Mouse (Mus musculus) heart, embryonic 15.5 days (tissue): ENCODE measurements around the gene Ndufb7. TPM values are rescaled to one million over a fixed set of nuclear protein-coding genes. Genes with fewer than 3 reads are reported as not detected.
A peak's percentile ranks its signal among the peaks of the same experiment; 100 is the strongest.
"Not testable (repeated sequence)": the region's sequence is repeated elsewhere in the genome, so short reads cannot be mapped to it uniquely, and the experiment has no call there.

Experiments used
- ATAC-seq: fragments of 200-750 bp; cut with Nextera tagmentation; replicated peaks from 2 replicates; pipeline ENCODE4 v1.8.0; 2017; ENCODE audit warnings: low read depth, moderate TSS enrichment; ENCODE audit not compliant: insufficient number of reproducible peaks, insufficient read depth, low FRiP score
- H3K27ac ChIP-seq: fragments of 300-500 bp; sonication (generic); 2 replicates; pipeline ENCODE4 v1.5.1; 2015; ENCODE audit warnings: mild to moderate bottlenecking, inconsistent platforms
- H3K27me3 ChIP-seq: fragments of 300-500 bp; sonication (generic); 2 replicates; pipeline ENCODE4 v1.6.1; 2015; ENCODE audit warnings: inconsistent platforms
- H3K36me3 ChIP-seq: fragments of 300-500 bp; sonication (generic); 2 replicates; pipeline ENCODE4 v1.6.1; 2015; ENCODE audit warnings: mild to moderate bottlenecking, inconsistent platforms
- H3K4me1 ChIP-seq: fragments of 300-500 bp; sonication (generic); replicated peaks from 2 replicates; pipeline ENCODE4 v1.6.1; 2015; ENCODE audit warnings: inconsistent platforms
- H3K4me2 ChIP-seq: fragments of 300-500 bp; sonication (generic); 2 replicates; pipeline ENCODE4 v1.6.1; 2015; ENCODE audit warnings: inconsistent platforms, mild to moderate bottlenecking, moderate library complexity
- H3K4me3 ChIP-seq: fragments of 300-500 bp; sonication (generic); 2 replicates; pipeline ENCODE4 v1.5.1; 2015; ENCODE audit warnings: mild to moderate bottlenecking, inconsistent platforms
- H3K9ac ChIP-seq: fragments of 300-500 bp; sonication (generic); 2 replicates; pipeline ENCODE4 v1.6.1; 2015; ENCODE audit warnings: mild to moderate bottlenecking, inconsistent platforms
- H3K9me3 ChIP-seq: fragments of 300-500 bp; sonication (generic); replicated peaks from 2 replicates; pipeline ENCODE4 v1.6.1; 2016; ENCODE audit warnings: inconsistent platforms
- WGBS: fragments of 180-500 bp; shearing (Covaris S2); methylation state at CpG from one replicate; pipeline ENCODE4 v1.1.7; 2015; ENCODE audit warnings: mixed read lengths; 5-methylcytosine and 5-hydroxymethylcytosine counted together
- polyA plus RNA-seq: library from polyadenylated mRNA; unstranded; fragments of >200 nt; fragmentation: Nextera tagmentation; extraction: Ambion mirVana; gene quantifications from 2 replicates; pipeline ENCODE4 v1.2.1, GENCODE M21; 2015

Gene Ndufb7
- polyA plus RNA-seq, 1 experiment from 2014 or later: 672 TPM

GRCm38 (mm10) chr8:83568755-83569154 lies 2.3 kb downstream of the Ndufb7 start:
- Histone ChIP-seq H3K36me3 (peaks cover 26% of the 10 kb centered on the region), H3K9ac (no peak overlapping the region), H3K27ac (no peak overlapping the region), H3K4me2 (no peak overlapping the region), H3K27me3 (no peaks in the 10 kb centered on the region), H3K4me3 (no peak overlapping the region), H3K4me1 (peaks cover 30% of the 10 kb centered on the region), H3K9me3 (no peaks in the 10 kb centered on the region)
- ATAC-seq: no peak
- 78% methylated on average over 5 of the region's 5 CpGs for WGBS

DNA sequence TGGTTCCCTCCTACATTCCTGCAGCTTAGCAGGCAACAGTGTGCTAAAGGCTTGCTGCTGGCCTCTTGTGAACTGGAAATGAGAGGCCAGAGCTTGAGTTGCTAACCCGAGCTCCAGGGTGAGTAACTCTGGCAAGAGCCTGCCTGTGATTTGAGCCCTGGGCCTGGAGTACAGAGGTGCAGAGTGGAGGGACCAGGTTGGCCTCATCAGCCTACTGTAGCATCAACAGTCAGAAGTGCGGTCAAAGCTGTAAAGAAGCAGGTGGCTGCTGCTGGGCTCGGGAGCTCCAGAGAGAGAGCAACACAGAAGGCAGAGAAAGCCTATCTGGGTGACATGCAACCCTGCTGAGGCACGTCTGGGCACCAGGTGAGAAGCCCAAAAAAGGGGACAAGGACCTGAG lies 2.7 kb downstream of the Ndufb7 start:
- no peak overlapping the region for H3K27ac ChIP-seq
- ATAC-seq: no peak
- H3K4me3 ChIP-seq: no peak overlapping the region
- H3K27me3 ChIP-seq: no peaks in the 10 kb centered on the region
- WGBS: 73% methylated on average over 4 of the region's 4 CpGs
- no peaks in the 10 kb centered on the region for H3K9me3 ChIP-seq
- no peak overlapping the region for H3K4me2 ChIP-seq
- H3K4me1 ChIP-seq: peaks cover 34% of the 10 kb centered on the region
- no peak overlapping the region for H3K9ac ChIP-seq
- H3K36me3 ChIP-seq: peaks cover 26% of the 10 kb centered on the region

GRCm38 (mm10) chr8:83570272-83571000 lies 4.0 kb downstream of the Ndufb7 start:
- H3K4me1 ChIP-seq: peaks cover 46% of the 10 kb centered on the region
- H3K27me3 ChIP-seq: no peaks in the 10 kb centered on the region
- H3K4me2 ChIP-seq: no peak overlapping the region
- no peaks in the 10 kb centered on the region for H3K9me3 ChIP-seq
- no peak overlapping the region for H3K27ac ChIP-seq
- ATAC-seq: no peak
- H3K4me3 ChIP-seq: no peak overlapping the region
- H3K9ac ChIP-seq: no peak overlapping the region
- H3K36me3 ChIP-seq: peaks cover 26% of the 10 kb centered on the region
- WGBS: 83% methylated on average over 15 of the region's 15 CpGs

DNA sequence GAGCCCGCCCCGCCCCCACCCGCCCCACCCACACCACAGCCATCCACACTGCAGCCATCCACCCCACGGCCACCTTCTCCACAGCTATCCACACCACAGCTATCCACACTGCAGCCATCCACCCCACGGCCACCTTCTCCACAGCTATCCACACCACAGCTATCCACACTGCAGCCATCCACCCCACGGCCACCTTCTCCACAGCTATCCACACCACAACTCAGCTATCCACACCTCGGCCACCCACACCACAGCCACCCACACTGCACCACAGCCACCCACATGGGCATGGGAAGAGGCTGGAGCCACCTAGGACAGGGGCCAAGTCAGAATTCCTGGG lies 4.5 kb downstream of the Ndufb7 start:
- not testable (repeated sequence) for H3K9ac ChIP-seq, ATAC-seq, H3K27ac ChIP-seq, H3K27me3 ChIP-seq, H3K4me3 ChIP-seq, H3K9me3 ChIP-seq, H3K4me2 ChIP-seq
- WGBS: 89% methylated on average over 7 of the region's 7 CpGs
- peaks cover 26% of the 10 kb centered on the region for H3K36me3 ChIP-seq
- H3K4me1 ChIP-seq: peaks cover 52% of the 10 kb centered on the region

DNA sequence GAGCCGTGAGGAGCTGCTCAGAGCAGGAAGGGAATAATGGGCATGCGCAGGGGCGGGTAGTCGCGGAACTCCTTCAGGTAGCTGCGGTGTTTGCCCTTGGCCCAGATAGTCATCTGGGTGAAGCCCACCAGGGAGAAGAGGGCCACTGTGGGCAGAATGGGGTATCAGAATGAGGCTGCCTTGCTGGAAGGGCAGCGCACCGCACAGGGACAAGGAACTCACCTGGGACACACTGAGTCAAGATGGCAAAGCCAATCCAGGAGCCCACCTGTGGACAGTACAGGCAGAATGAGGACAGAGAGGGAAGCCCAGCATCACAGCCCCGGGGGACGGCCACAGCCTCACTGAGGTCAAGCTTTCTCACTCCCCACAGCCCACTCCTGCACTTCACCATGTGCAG lies 5.3 kb downstream of the Ndufb7 start:
- ATAC-seq: no peak
- Histone ChIP-seq H3K27ac (no peak overlapping the region), H3K4me2 (no peak overlapping the region), H3K9me3 (no peaks in the 10 kb centered on the region), H3K36me3 (peaks cover 26% of the 10 kb centered on the region), H3K27me3 (no peaks in the 10 kb centered on the region), H3K4me1 (peaks cover 58% of the 10 kb centered on the region), H3K4me3 (no peak overlapping the region), H3K9ac (no peak overlapping the region)
- WGBS: 91% methylated on average over 10 of the region's 10 CpGs

GRCm38 (mm10) chr8:83572246-83572812 lies 5.9 kb downstream of the Ndufb7 start:
- Histone ChIP-seq H3K9me3 (no peaks in the 10 kb centered on the region), H3K36me3 (peaks cover 26% of the 10 kb centered on the region), H3K4me3 (no peak overlapping the region), H3K9ac (no peak overlapping the region), H3K27ac (no peak overlapping the region), H3K27me3 (no peaks in the 10 kb centered on the region), H3K4me1 (peaks cover 62% of the 10 kb centered on the region), H3K4me2 (no peak overlapping the region)
- WGBS: 79% methylated on average over 5 of the region's 5 CpGs
- ATAC-seq: no peak

- Histone ChIP-seq H3K27me3 (no peaks in the 10 kb centered on the region), H3K9me3 (no peaks in the 10 kb centered on the region), H3K4me2 (no peak overlapping the region), H3K4me3 (no peak overlapping the region), H3K36me3 (peaks cover 26% of the 10 kb centered on the region), H3K4me1 (peaks cover 60% of the 10 kb centered on the region), H3K9ac (peak overlapping the region; percentile 14; the same call in 1 of the 2 replicates), H3K27ac (peak overlapping the region; percentile 97)
- WGBS: 59% methylated on average over 18 of the region's 18 CpGs
- no peak for ATAC-seq
Measured at GRCm38 (mm10) chr8:83573140-83573875, 6.8 kb downstream of the Ndufb7 start.

GRCm38 (mm10) chr8:83574631-83575315 lies 8.3 kb downstream of the Ndufb7 start:
- peaks cover 67% of the 10 kb centered on the region for H3K4me1 ChIP-seq
- 60% methylated on average over 15 of the region's 15 CpGs for WGBS

DNA sequence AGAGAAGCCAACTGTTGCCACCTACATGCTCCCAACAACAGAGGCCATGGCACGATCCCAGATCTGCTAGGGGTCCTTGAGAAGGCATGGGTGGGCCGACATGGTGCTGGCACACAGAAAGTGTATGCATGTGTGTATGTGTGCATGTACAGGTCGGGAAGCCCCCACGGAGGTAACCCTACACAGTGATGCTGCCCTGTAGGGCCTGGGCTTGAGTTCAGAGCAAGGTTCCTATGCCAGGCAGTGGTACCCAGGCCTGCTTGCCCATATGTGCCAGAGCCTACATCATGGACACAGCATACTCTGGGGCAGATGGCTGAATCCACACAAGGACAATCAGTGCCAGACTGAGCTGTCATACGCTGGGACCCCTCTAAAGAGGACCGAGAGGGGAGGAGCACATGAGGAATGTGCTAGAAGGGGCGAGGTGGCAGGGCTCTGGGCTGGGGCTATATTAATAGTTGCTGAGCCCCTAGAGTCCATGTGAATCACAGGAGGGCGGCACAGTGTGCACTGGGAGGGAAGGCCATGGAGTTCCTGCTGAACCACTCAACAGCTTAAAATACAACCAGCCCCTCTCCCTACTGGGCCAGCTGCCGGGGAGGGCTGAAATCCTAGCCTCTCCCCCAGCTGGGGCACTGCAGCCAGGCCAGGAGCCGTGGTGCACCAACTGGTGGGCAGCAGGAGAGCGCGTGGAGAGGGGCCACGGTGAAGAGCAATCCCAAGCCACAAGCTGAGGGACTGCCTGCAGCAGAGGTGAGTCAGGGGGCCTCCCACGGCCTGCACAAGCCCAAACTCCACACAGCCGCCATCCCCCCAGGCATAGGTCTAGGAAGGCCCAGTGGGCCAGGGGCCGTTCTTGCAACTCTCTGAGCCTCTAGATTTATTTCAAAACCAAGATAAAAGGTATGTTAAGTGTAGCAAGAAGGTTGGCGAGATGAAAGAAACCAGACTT lies 9.4 kb downstream of the Ndufb7 start:
- H3K27me3 ChIP-seq: no peaks in the 10 kb centered on the region
- peak overlapping the region; percentile 97 for H3K27ac ChIP-seq
- peaks cover 76% of the 10 kb centered on the region for H3K4me1 ChIP-seq
- H3K9me3 ChIP-seq: no peaks in the 10 kb centered on the region
- peak overlapping the region; percentile 48 for H3K4me2 ChIP-seq
- H3K9ac ChIP-seq: peak overlapping the region; percentile 35
- H3K36me3 ChIP-seq: peaks cover 17% of the 10 kb centered on the region
- 51% methylated on average over 17 of the region's 17 CpGs for WGBS
- ATAC-seq: peak; percentile 30
- peak overlapping the region; percentile 22 for H3K4me3 ChIP-seq

More at GRCm38 (mm10) chr8:83574631-83575315, 8.3 kb downstream of the Ndufb7 start:
- Histone ChIP-seq H3K9ac (peak overlapping the region; percentile 14), H3K27ac (peak overlapping the region; percentile 97), H3K4me3 (no peak overlapping the region), H3K4me2 (no peak overlapping the region), H3K9me3 (no peaks in the 10 kb centered on the region), H3K36me3 (peaks cover 23% of the 10 kb centered on the region), H3K27me3 (no peaks in the 10 kb centered on the region)
- ATAC-seq: no peak

GRCm38 (mm10) chr8:83576516-83576895 lies 10.0 kb downstream of the Ndufb7 start:
- H3K27me3 ChIP-seq: no peaks in the 10 kb centered on the region
- H3K36me3 ChIP-seq: peaks cover 12% of the 10 kb centered on the region
- peak overlapping the region; percentile 47 for H3K9ac ChIP-seq
- H3K4me1 ChIP-seq: peaks cover 78% of the 10 kb centered on the region
- peak overlapping the region; percentile 48 for H3K4me2 ChIP-seq
- WGBS: 28% methylated on average over 3 of the region's 4 CpGs
- H3K27ac ChIP-seq: peak overlapping the region; percentile 97
- H3K4me3 ChIP-seq: peak overlapping the region; percentile 22; the same call in 1 of the 2 replicates
- ATAC-seq: no peak
- H3K9me3 ChIP-seq: no peaks in the 10 kb centered on the region
